In genomic region chr13:46098621-46099020, GRCm38 (mm10) we compare ENCODE assay signal across 21 mouse cellular contexts.
DNase-seq lines count a peak whose midpoint lies in the region; TF ChIP-seq lines count a peak whose summit lies in the region.
"Had no signal": no experiment of that assay in that cellular context is flagged by ENCODE, and none has a peak within 500 bp of the region (broad histone marks: within the 10 kb centered on the region; RNA-seq: fewer than 3 reads in every experiment).

No protein-coding gene starts in this region.

- TF ChIP-seq CTCF in left cerebral cortex, adult 2 months (IDR thresholded peaks at IDR 0.05), result no peak
- TF ChIP-seq CTCF in embryonic fibroblast, embryonic 13.5 days (IDR thresholded peaks at IDR 0.05; ENCODE audit: borderline replicate concordance, insufficient read depth, low read length), result no peak

- H3K27ac ChIP-seq in left cerebral cortex, adult 2 months, result peak overlapping the region; percentile 26; the same call in 1 of the 2 replicates
- H3K27ac ChIP-seq in embryonic fibroblast, embryonic 13.5 days (ENCODE audit: insufficient read depth, low read length), result peak overlapping the region; percentile 35
- H3K27ac ChIP-seq: heart, embryonic 10.5 days; heart, embryonic 13.5 days; hindbrain, embryonic 14.5 days; hindbrain, postnatal 0 days had no signal

- DNase-seq in left cerebral cortex, adult 2 months (ENCODE audit: extremely low spot score in 1 of 2, low spot score in 2 of 2), result no peak
- no peak for DNase-seq in left cerebral cortex, postnatal 14 days (ENCODE audit: low spot score in 2 of 2)
- DNase-seq in B cell, adult 2 months, result peak; percentile 29 to 48
- no peak for DNase-seq in frontal cortex, postnatal 25 days (ENCODE audit: low spot score in 2 of 2)
- no peak for DNase-seq in layer of hippocampus, postnatal 10 days (ENCODE audit: low spot score in 2 of 2)
- DNase-seq: adrenal gland, adult 8-10 months; adrenal gland, postnatal 25 days; cerebellum, adult 11-12 months; cerebellum, adult 8-10 months; cerebellum, postnatal 10 days; cerebellum, postnatal 36 days; forebrain, postnatal 0 days; gastrocnemius, postnatal 25 days; heart, adult 18-20 months; heart, postnatal 14 days; heart, postnatal 4 days had no signal

- no peak for TF ChIP-seq POLR2A in embryonic fibroblast, embryonic 13.5 days (IDR thresholded peaks at IDR 0.05; ENCODE audit: low read depth, low read length)

- no peak overlapping the region for H3K4me3 ChIP-seq in left cerebral cortex, adult 2 months
- no peak overlapping the region for H3K4me3 ChIP-seq in embryonic fibroblast, embryonic 13.5 days (ENCODE audit: insufficient read depth, low read length)
- H3K4me3 ChIP-seq: heart, embryonic 10.5 days; heart, embryonic 13.5 days had no signal

- intact Hi-C loops in left cerebral cortex, adult 2 months (cut with DNase I), result loop anchor here (2.0 to 5.0 kb wide), 4 partner anchors 30 to 154 kb away; no protein-coding TSS in a partner anchor
- intact Hi-C loops in left cerebral cortex, postnatal 14 days (cut with DNase I), result no loop called here

- peaks cover 7% of the 10 kb centered on the region for H3K4me1 ChIP-seq in embryonic fibroblast, embryonic 13.5 days (ENCODE audit: control insufficient read depth, insufficient read depth, low read length)
- H3K4me1 ChIP-seq: heart, embryonic 13.5 days had no signal

Comparison
In these comparisons a context has a peak if more than half of its experiments do, and no peak if none do; other contexts are left out.
1. DNase-seq: peak in B cell, adult 2 months (2 of 2); none in left cerebral cortex, adult 2 months (0 of 2), left cerebral cortex, postnatal 14 days (0 of 2), frontal cortex, postnatal 25 days (0 of 2) and layer of hippocampus, postnatal 10 days (0 of 2).